Mouse (Mus musculus): Measurements from ENCODE around the gene Ccdc51. TPM values are rescaled to one million over a fixed set of nuclear protein-coding genes. Genes with fewer than 3 reads are reported as not detected.

Ccdc51 gene
- total and polyA plus RNA-seq, 2 experiments: 7.2 to 7.5 TPM

- Histone ChIP-seq H3K27me3 (ENCODE audit: control insufficient read depth, insufficient read depth, low read length) (no peaks in the 10 kb centered on the region), H3K4me1 (ENCODE audit: control insufficient read depth, insufficient read depth, low read length) (peaks cover 5% of the 10 kb centered on the region), H3K36me3 (ENCODE audit: control insufficient read depth, insufficient read depth, low read length) (no peaks in the 10 kb centered on the region), H3K9ac (ENCODE audit: low read depth, low read length) (no peak overlapping the region), H3K4me3 (ENCODE audit: insufficient read depth, low read depth, low read length) (no peak overlapping the region), H3K79me2 (ENCODE audit: control insufficient read depth, insufficient read depth, low read length) (peaks cover 3% of the 10 kb centered on the region; the same call in 1 of the 2 replicates), H3K27ac (replicated peaks; ENCODE audit: insufficient read depth, low read depth, low read length) (peak overlapping the region; percentile 5; the same call in 1 of the 2 replicates)
- DNase-seq (ENCODE audit: extremely low read depth, low read depth, low spot score): no peak
- TF ChIP-seq POLR2A (IDR thresholded peaks at IDR 0.05; ENCODE audit: extremely low read depth, insufficient read depth, low read length) (no peak), CTCF (IDR thresholded peaks at IDR 0.05; ENCODE audit: low read depth, low read length) (no peak)
- 80% methylated on average over 13 of the region's 13 CpGs for WGBS
These were observed 31.2 kb upstream of the Ccdc51 start for GRCm38 (mm10) chr9:109051011-109051501.

- Histone ChIP-seq H3K27me3 (ENCODE audit: control insufficient read depth, insufficient read depth, low read length) (no peaks in the 10 kb centered on the region), H3K4me1 (ENCODE audit: control insufficient read depth, insufficient read depth, low read length) (peaks cover 5% of the 10 kb centered on the region), H3K79me2 (ENCODE audit: control insufficient read depth, insufficient read depth, low read length) (peaks cover 7% of the 10 kb centered on the region; the same call in 1 of the 2 replicates), H3K4me3 (ENCODE audit: insufficient read depth, low read depth, low read length) (no peak overlapping the region), H3K27ac (replicated peaks; ENCODE audit: insufficient read depth, low read depth, low read length) (no peak overlapping the region), H3K9ac (ENCODE audit: low read depth, low read length) (no peak overlapping the region), H3K36me3 (ENCODE audit: control insufficient read depth, insufficient read depth, low read length) (no peaks in the 10 kb centered on the region)
- TF ChIP-seq CTCF (IDR thresholded peaks at IDR 0.05; ENCODE audit: low read depth, low read length) (no peak), POLR2A (IDR thresholded peaks at IDR 0.05; ENCODE audit: extremely low read depth, insufficient read depth, low read length) (no peak)
- DNase-seq (ENCODE audit: extremely low read depth, low read depth, low spot score): no peak
- 80% methylated on average over 10 of the region's 10 CpGs for whole genome bisulfite sequencing
These were observed 30.4 kb upstream of the Ccdc51 start for GRCm38 (mm10) chr9:109051651-109052489.

GRCm38 (mm10) chr9:109052490-109053260, 29.6 kb upstream of the Ccdc51 start:
- Histone ChIP-seq H3K9ac (ENCODE audit: low read depth, low read length) (no peak overlapping the region), H3K79me2 (ENCODE audit: control insufficient read depth, insufficient read depth, low read length) (peaks cover 7% of the 10 kb centered on the region; the same call in 1 of the 2 replicates), H3K36me3 (ENCODE audit: control insufficient read depth, insufficient read depth, low read length) (no peaks in the 10 kb centered on the region), H3K27me3 (ENCODE audit: control insufficient read depth, insufficient read depth, low read length) (no peaks in the 10 kb centered on the region), H3K4me3 (ENCODE audit: insufficient read depth, low read depth, low read length) (peak overlapping the region; percentile 5; the same call in 1 of the 2 replicates), H3K4me1 (ENCODE audit: control insufficient read depth, insufficient read depth, low read length) (peaks cover 5% of the 10 kb centered on the region), H3K27ac (replicated peaks; ENCODE audit: insufficient read depth, low read depth, low read length) (no peak overlapping the region)
- TF ChIP-seq CTCF (IDR thresholded peaks at IDR 0.05; ENCODE audit: low read depth, low read length) (no peak), POLR2A (IDR thresholded peaks at IDR 0.05; ENCODE audit: extremely low read depth, insufficient read depth, low read length) (no peak)
- 90% methylated on average over 9 of the region's 9 CpGs for WGBS
- no peak for DNase-seq (ENCODE audit: extremely low read depth, low read depth, low spot score)

- 89% methylated on average over 3 of the region's 3 CpGs for WGBS
- Histone ChIP-seq H3K4me1 (ENCODE audit: control insufficient read depth, insufficient read depth, low read length) (peaks cover 7% of the 10 kb centered on the region), H3K9ac (ENCODE audit: low read depth, low read length) (no peak overlapping the region), H3K27me3 (ENCODE audit: control insufficient read depth, insufficient read depth, low read length) (no peaks in the 10 kb centered on the region), H3K4me3 (ENCODE audit: insufficient read depth, low read depth, low read length) (no peak overlapping the region), H3K79me2 (ENCODE audit: control insufficient read depth, insufficient read depth, low read length) (peaks cover 7% of the 10 kb centered on the region; the same call in 1 of the 2 replicates), H3K36me3 (ENCODE audit: control insufficient read depth, insufficient read depth, low read length) (no peaks in the 10 kb centered on the region), H3K27ac (replicated peaks; ENCODE audit: insufficient read depth, low read depth, low read length) (no peak overlapping the region)
- DNase-seq (ENCODE audit: extremely low read depth, low read depth, low spot score): no peak
- TF ChIP-seq CTCF (IDR thresholded peaks at IDR 0.05; ENCODE audit: low read depth, low read length): no peak
- no peak for TF ChIP-seq POLR2A (IDR thresholded peaks at IDR 0.05; ENCODE audit: extremely low read depth, insufficient read depth, low read length)
These were observed 28.9 kb upstream of the Ccdc51 start for GRCm38 (mm10) chr9:109053366-109053765.

GRCm38 (mm10) chr9:109053851-109054250, 28.4 kb upstream of the Ccdc51 start:
- DNase-seq (ENCODE audit: extremely low read depth, low read depth, low spot score): no peak
- Histone ChIP-seq H3K36me3 (ENCODE audit: control insufficient read depth, insufficient read depth, low read length) (no peaks in the 10 kb centered on the region), H3K27me3 (ENCODE audit: control insufficient read depth, insufficient read depth, low read length) (no peaks in the 10 kb centered on the region), H3K27ac (replicated peaks; ENCODE audit: insufficient read depth, low read depth, low read length) (no peak overlapping the region), H3K4me3 (ENCODE audit: insufficient read depth, low read depth, low read length) (no peak overlapping the region), H3K79me2 (ENCODE audit: control insufficient read depth, insufficient read depth, low read length) (peaks cover 11% of the 10 kb centered on the region; the same call in 1 of the 2 replicates), H3K4me1 (ENCODE audit: control insufficient read depth, insufficient read depth, low read length) (peaks cover 11% of the 10 kb centered on the region), H3K9ac (ENCODE audit: low read depth, low read length) (no peak overlapping the region)
- 87% methylated on average over 6 of the region's 6 CpGs for WGBS
- TF ChIP-seq POLR2A (IDR thresholded peaks at IDR 0.05; ENCODE audit: extremely low read depth, insufficient read depth, low read length) (no peak), CTCF (IDR thresholded peaks at IDR 0.05; ENCODE audit: low read depth, low read length) (no peak)

All from liver, adult 2 months (tissue).